Mouse (Mus musculus): ENCODE data around the gene Fam149a. TPM values are rescaled to one million over a fixed set of nuclear protein-coding genes. Genes with fewer than 3 reads are reported as not detected.

The Fam149a gene
- total and polyA plus RNA-seq, 2 experiments: 8.3 to 10.7 TPM

GRCm38 (mm10) chr8:45308366-45308765 is 73.7 kb downstream of the Fam149a start, which contains the start of gene Gm45753:
TSS of gene Gm45753 (minus strand) at chr8:45308466.
- H3K27ac ChIP-seq (replicated peaks; ENCODE audit: insufficient read depth, low read depth, low read length): no peak within 1 kb of the TSS
- H3K4me1 ChIP-seq (ENCODE audit: control insufficient read depth, insufficient read depth, low read length): peaks cover 13% of the 10 kb centered on the region
- H3K79me2 ChIP-seq (ENCODE audit: control insufficient read depth, insufficient read depth, low read length): no peaks in the 10 kb centered on the region
- H3K27me3 ChIP-seq (ENCODE audit: control insufficient read depth, insufficient read depth, low read length): no peaks in the 10 kb centered on the region
- H3K36me3 ChIP-seq (ENCODE audit: control insufficient read depth, insufficient read depth, low read length): peaks cover 61% of the 10 kb centered on the region
- H3K9ac ChIP-seq (ENCODE audit: low read depth, low read length): no peak within 1 kb of the TSS
- no peak for TF ChIP-seq CTCF (IDR thresholded peaks at IDR 0.05; ENCODE audit: low read depth, low read length)
- TF ChIP-seq POLR2A (IDR thresholded peaks at IDR 0.05; ENCODE audit: extremely low read depth, insufficient read depth, low read length): no peak
- DNase-seq (ENCODE audit: extremely low read depth, low read depth, low spot score): no peak
- 85% methylated on average over 13 of the region's 13 CpGs for WGBS
- H3K4me3 ChIP-seq (ENCODE audit: insufficient read depth, low read depth, low read length): no peak within 1 kb of the TSS

GRCm38 (mm10) chr8:45305479-45305878 is 76.6 kb downstream of the Fam149a start:
- H3K79me2 ChIP-seq (ENCODE audit: control insufficient read depth, insufficient read depth, low read length): no peaks in the 10 kb centered on the region
- H3K9ac ChIP-seq (ENCODE audit: low read depth, low read length): no peak overlapping the region
- peak; percentile 74 for DNase-seq (ENCODE audit: extremely low read depth, low read depth, low spot score)
- 33% methylated on average over 1 of the region's 1 CpGs for WGBS
- H3K4me3 ChIP-seq (ENCODE audit: insufficient read depth, low read depth, low read length): no peak overlapping the region
- H3K27me3 ChIP-seq (ENCODE audit: control insufficient read depth, insufficient read depth, low read length): no peaks in the 10 kb centered on the region
- TF ChIP-seq CTCF (IDR thresholded peaks at IDR 0.05; ENCODE audit: low read depth, low read length): no peak
- TF ChIP-seq POLR2A (IDR thresholded peaks at IDR 0.05; ENCODE audit: extremely low read depth, insufficient read depth, low read length): no peak
- H3K27ac ChIP-seq (replicated peaks; ENCODE audit: insufficient read depth, low read depth, low read length): peak overlapping the region; percentile 45; the same call in 1 of the 2 replicates
- H3K36me3 ChIP-seq (ENCODE audit: control insufficient read depth, insufficient read depth, low read length): peaks cover 49% of the 10 kb centered on the region
- H3K4me1 ChIP-seq (ENCODE audit: control insufficient read depth, insufficient read depth, low read length): peaks cover 13% of the 10 kb centered on the region

- peaks cover 13% of the 10 kb centered on the region for H3K4me1 ChIP-seq (ENCODE audit: control insufficient read depth, insufficient read depth, low read length)
- H3K27me3 ChIP-seq (ENCODE audit: control insufficient read depth, insufficient read depth, low read length): no peaks in the 10 kb centered on the region
- peak; percentile 87 for DNase-seq (ENCODE audit: extremely low read depth, low read depth, low spot score)
- TF ChIP-seq POLR2A (IDR thresholded peaks at IDR 0.05; ENCODE audit: extremely low read depth, insufficient read depth, low read length) (no peak), CTCF (IDR thresholded peaks at IDR 0.05; ENCODE audit: low read depth, low read length) (no peak)
- H3K9ac ChIP-seq (ENCODE audit: low read depth, low read length): no peak overlapping the region
- H3K4me3 ChIP-seq (ENCODE audit: insufficient read depth, low read depth, low read length): no peak overlapping the region
- 23% methylated on average over 3 of the region's 3 CpGs for WGBS
- peak overlapping the region; percentile 74 for H3K27ac ChIP-seq (replicated peaks; ENCODE audit: insufficient read depth, low read depth, low read length)
- peaks cover 43% of the 10 kb centered on the region for H3K36me3 ChIP-seq (ENCODE audit: control insufficient read depth, insufficient read depth, low read length)
- no peaks in the 10 kb centered on the region for H3K79me2 ChIP-seq (ENCODE audit: control insufficient read depth, insufficient read depth, low read length)
These were observed 77.7 kb downstream of the Fam149a start for GRCm38 (mm10) chr8:45304354-45304753.

- H3K9ac ChIP-seq (ENCODE audit: low read depth, low read length): no peak overlapping the region
- TF ChIP-seq CTCF (IDR thresholded peaks at IDR 0.05; ENCODE audit: low read depth, low read length) (no peak), POLR2A (IDR thresholded peaks at IDR 0.05; ENCODE audit: extremely low read depth, insufficient read depth, low read length) (no peak)
- peaks cover 27% of the 10 kb centered on the region for H3K36me3 ChIP-seq (ENCODE audit: control insufficient read depth, insufficient read depth, low read length)
- H3K4me1 ChIP-seq (ENCODE audit: control insufficient read depth, insufficient read depth, low read length): peaks cover 13% of the 10 kb centered on the region
- H3K4me3 ChIP-seq (ENCODE audit: insufficient read depth, low read depth, low read length): no peak overlapping the region
- DNase-seq (ENCODE audit: extremely low read depth, low read depth, low spot score): no peak
- H3K27me3 ChIP-seq (ENCODE audit: control insufficient read depth, insufficient read depth, low read length): no peaks in the 10 kb centered on the region
- H3K27ac ChIP-seq (replicated peaks; ENCODE audit: insufficient read depth, low read depth, low read length): no peak overlapping the region
- WGBS: 94% methylated on average over 8 of the region's 8 CpGs
- H3K79me2 ChIP-seq (ENCODE audit: control insufficient read depth, insufficient read depth, low read length): no peaks in the 10 kb centered on the region
These were observed 79.7 kb downstream of the Fam149a start for GRCm38 (mm10) chr8:45302390-45302789.

DNA sequence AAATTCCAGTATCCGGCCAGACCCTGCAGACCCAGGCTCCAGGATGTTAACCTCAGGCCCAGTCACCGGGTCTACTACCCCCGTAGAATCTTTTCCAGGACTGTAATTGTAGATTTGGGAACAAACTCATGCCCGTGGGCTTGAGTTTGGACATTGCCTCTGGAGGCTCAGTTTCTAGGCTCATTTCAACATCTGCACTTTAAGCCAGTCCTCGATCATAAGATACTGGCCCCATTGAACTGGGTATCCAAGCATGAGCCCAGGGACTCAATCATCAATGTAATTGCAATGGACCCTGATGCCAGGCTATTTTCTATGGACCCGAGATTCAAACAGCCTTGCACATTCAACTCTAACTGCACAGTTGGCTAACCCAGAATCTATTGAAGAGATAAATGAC is 86.8 kb downstream of the Fam149a start:
- Histone ChIP-seq H3K27ac (replicated peaks; ENCODE audit: insufficient read depth, low read depth, low read length) (peak overlapping the region; percentile 93), H3K4me3 (ENCODE audit: insufficient read depth, low read depth, low read length) (no peak overlapping the region), H3K79me2 (ENCODE audit: control insufficient read depth, insufficient read depth, low read length) (peaks cover 8% of the 10 kb centered on the region; the same call in 1 of the 2 replicates), H3K27me3 (ENCODE audit: control insufficient read depth, insufficient read depth, low read length) (no peaks in the 10 kb centered on the region), H3K9ac (ENCODE audit: low read depth, low read length) (no peak overlapping the region), H3K36me3 (ENCODE audit: control insufficient read depth, insufficient read depth, low read length) (peaks cover 6% of the 10 kb centered on the region; the same call in 1 of the 2 replicates), H3K4me1 (ENCODE audit: control insufficient read depth, insufficient read depth, low read length) (peaks cover 24% of the 10 kb centered on the region)
- DNase-seq (ENCODE audit: extremely low read depth, low read depth, low spot score): peak; percentile 65
- WGBS: 32% methylated on average over 6 of the region's 6 CpGs
- TF ChIP-seq POLR2A (IDR thresholded peaks at IDR 0.05; ENCODE audit: extremely low read depth, insufficient read depth, low read length): no peak
- no peak for TF ChIP-seq CTCF (IDR thresholded peaks at IDR 0.05; ENCODE audit: low read depth, low read length)

GRCm38 (mm10) chr8:45294687-45295086 is 87.4 kb downstream of the Fam149a start, which contains the start of gene Klkb1:
TSS of gene Klkb1 (minus strand) at chr8:45294859.
- 0 out of 2 replicates have a peak, but pooled peaks have one; percentile 21 for TF ChIP-seq POLR2A (IDR thresholded peaks at IDR 0.05; ENCODE audit: extremely low read depth, insufficient read depth, low read length)
- TF ChIP-seq CTCF (IDR thresholded peaks at IDR 0.05; ENCODE audit: low read depth, low read length): no peak
- H3K79me2 ChIP-seq (ENCODE audit: control insufficient read depth, insufficient read depth, low read length): peaks cover 12% of the 10 kb centered on the region; the same call in 1 of the 2 replicates
- H3K4me1 ChIP-seq (ENCODE audit: control insufficient read depth, insufficient read depth, low read length): peaks cover 27% of the 10 kb centered on the region
- H3K4me3 ChIP-seq (ENCODE audit: insufficient read depth, low read depth, low read length): peak within 1 kb of the TSS; percentile 83
- DNase-seq (ENCODE audit: extremely low read depth, low read depth, low spot score): peak; percentile 97
- 24% methylated on average over 7 of the region's 7 CpGs for WGBS
- no peaks in the 10 kb centered on the region for H3K27me3 ChIP-seq (ENCODE audit: control insufficient read depth, insufficient read depth, low read length)
- peak within 1 kb of the TSS; percentile 76 for H3K9ac ChIP-seq (ENCODE audit: low read depth, low read length)
- H3K36me3 ChIP-seq (ENCODE audit: control insufficient read depth, insufficient read depth, low read length): peaks cover 11% of the 10 kb centered on the region
- peak within 1 kb of the TSS; percentile 93 for H3K27ac ChIP-seq (replicated peaks; ENCODE audit: insufficient read depth, low read depth, low read length)
